Mouse (Mus musculus): ENCODE measurements around the gene Fam196a. TPM values are rescaled to one million over a fixed set of nuclear protein-coding genes. Genes with fewer than 3 reads are reported as not detected.

Fam196a gene
- total RNA-seq, 2 experiments from 2014 or later: not detected

DNA sequence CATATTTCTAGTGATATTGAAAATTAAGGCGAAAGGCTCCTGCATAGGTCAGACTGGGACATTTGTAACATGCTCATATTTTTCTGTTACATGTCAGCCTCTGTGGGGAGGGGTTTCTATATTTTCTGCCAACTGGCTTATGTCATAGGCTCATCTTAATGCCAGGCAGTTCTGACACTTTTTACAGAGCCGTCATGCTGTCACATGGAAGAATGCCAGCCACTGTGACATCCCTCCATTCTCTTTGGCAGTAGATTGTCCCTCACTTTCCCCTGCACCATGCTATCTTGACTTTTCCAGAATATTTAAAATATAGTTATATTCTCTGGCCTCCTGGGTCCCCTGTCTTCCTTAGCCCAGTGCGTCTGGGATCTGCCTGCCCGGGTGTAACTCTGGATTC lies 95.5 kb downstream of the Fam196a start:
- no peak for DNase-seq (ENCODE audit: low spot score)
- intact Hi-C loops (cut with DNase I): no loop called here

DNA sequence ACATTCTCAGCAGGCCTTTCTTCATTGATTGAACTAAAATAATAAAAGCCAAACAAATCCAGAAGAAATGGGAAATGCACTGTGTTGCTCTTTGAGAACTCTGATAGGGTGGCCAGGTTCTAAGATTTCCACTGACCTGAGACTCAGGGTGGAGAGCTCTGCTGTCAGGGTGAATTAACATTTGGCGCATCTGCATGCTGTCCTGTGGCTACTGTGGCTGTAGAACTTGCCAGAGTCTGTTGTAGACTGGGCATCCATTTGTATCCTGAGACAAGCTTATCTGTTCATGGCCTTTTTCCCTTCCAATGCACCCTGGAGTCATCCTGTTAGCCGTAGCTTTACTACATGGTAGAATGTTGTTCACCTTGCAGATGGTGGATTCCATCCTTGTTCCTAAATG lies 98.2 kb downstream of the Fam196a start:
- DNase-seq (ENCODE audit: low spot score): no peak
- intact Hi-C loops (cut with DNase I): no loop called here

Data from heart, postnatal 25 days (tissue).